Mouse (Mus musculus): ENCODE results near the gene Abhd6.

Gene Abhd6

GRCm38 (mm10) chr14:8002432-8003092 lies at the start of gene Abhd6:
TSS of gene Abhd6 (plus strand) at chr14:8002902.
- peak; percentile 94 to 95 for DNase-seq

GRCm38 (mm10) chr14:7954071-7954471 lies 48.6 kb upstream of the Abhd6 start:
- DNase-seq = no peak

DNA sequence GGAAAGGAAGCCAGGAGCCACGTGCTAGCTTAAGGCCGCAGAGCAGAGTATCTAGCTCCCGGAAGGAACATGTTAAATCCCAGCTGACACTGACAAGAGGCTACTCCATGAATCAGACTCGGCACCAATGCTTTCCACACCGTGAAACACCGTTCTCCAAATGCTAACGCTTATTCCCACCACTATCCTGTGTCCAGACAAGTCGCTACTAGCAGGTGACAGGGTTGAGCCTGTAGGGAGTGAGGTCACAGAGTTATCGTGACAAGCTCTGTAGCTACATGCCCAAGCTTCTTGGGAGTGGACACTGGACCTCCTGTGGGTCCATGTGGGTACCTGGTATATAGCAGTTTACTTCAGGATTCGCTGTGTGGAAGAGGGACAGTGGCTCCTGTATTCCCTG lies 46.3 kb upstream of the Abhd6 start:
- no peak for DNase-seq

GRCm38 (mm10) chr14:7957049-7957448 lies 45.7 kb upstream of the Abhd6 start, which contains the start of gene Gm45521:
TSS of gene Gm45521 (plus strand) at chr14:7957288.
- no peak for DNase-seq

GRCm38 (mm10) chr14:7960616-7961015 lies 42.1 kb upstream of the Abhd6 start:
- peak; percentile 57 to 73 for DNase-seq

GRCm38 (mm10) chr14:7961714-7962113 lies 41.0 kb upstream of the Abhd6 start:
- DNase-seq = no peak

DNA sequence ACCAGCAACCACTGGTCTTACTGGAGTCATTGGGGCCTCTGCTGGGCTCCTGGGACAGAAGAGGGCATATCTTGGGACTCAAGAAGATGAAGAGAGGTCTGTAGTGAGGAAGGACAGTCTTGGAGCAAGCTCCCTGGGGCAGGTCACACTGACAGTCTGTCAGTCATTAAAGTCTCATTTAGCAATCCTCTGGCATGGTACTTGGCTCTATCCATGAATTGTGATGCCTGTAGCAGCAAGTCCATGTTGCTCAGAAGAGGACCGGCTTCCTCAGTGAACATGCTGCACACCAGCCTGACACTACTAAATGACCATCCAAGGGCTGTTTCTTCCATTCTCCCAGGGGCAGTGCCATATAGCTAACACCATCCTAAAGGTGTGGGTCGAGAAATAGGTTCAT lies 40.1 kb upstream of the Abhd6 start:
- DNase-seq = no peak

DNA sequence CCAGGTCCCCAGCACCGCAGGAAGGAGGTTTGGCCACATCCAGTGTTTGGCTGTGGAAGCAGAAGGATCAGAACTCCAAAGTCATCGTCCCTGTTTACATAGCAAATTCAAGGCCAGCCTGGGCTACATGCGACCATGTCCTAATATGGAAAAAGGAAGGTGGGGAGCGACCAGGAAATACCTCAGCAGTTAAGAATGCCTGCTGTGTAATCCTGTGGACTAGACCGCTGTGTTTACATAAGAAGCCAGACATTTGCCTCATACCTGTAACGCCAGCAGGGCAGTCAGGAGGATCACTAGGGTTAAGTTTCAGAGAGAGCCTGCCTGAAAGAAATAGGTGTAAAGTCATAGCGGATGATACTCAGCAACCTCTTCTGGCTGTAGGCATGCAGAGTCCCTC lies 39.5 kb upstream of the Abhd6 start:
- DNase-seq = no peak

DNA sequence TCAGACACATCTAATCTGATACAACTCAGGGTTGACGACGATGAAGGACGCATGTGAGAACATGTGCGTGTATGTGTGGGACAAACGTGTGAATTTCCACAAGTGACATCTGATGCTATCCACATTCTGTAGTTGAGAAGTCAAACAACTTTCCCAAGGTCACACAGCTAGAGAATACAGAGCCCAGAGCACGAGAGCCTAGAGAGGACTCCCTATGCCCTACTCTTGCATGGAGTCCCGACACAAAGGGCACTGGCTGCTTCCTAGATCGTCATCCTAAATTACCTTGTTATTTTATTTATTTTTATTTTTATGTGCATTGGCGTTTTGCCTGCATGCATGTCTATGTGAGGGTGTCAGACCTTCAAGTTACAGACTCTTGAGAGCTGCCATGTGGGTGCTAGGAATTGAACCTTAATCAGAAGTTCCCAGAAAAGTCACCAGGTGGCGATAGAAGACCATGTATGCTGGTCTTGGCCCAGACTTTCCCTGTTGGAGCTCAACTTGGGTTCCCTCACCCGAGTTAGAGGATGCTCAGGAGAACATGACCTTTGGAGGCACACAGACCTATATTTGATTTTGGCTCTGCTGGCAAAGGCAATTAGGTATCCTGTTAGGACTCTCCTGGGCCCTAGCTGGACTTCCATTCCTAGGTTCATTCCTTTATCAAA lies 38.3 kb upstream of the Abhd6 start:
- DNase-seq = peak; percentile 62 to 82

GRCm38 (mm10) chr14:7971889-7972493 lies 30.7 kb upstream of the Abhd6 start:
- DNase-seq = no peak

DNA sequence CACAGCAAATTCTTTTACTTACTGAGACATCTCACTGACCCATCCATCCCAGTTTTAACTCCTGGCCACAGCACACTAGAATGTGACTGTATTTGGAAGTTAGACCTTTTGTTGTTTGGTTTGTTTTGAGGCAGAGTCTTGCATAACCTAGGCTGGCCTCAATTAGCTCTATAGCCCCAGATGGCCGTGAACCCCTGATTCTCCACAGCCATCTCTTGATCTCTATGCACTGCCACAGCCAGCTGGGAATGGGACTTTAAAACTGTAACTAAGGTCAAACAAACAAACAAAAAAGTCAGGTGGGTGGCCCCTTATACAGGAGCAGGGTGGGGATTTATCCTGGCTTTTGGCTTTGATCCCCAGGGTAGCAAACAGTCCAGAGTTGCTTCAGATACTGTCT lies 28.1 kb upstream of the Abhd6 start:
- no peak for DNase-seq

DNA sequence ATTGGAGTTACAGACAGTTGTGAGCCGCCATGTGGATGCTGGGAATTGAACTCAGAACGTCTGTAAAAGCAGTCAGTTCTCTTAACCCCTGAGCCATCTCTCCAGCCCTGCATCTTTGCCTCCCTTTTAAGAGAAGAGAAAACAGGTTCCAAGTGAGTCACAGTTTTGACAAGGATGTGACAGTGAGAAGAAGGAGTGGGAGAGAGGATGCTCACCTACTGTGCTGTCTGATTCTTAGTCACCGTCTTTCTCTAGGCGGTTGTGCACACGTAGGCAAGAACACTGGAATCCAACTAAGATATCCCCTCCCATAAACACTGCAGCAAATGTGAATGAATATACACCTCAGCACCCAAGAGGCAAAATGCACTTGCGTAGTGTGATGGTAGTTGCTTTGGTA lies 27.5 kb upstream of the Abhd6 start:
- no peak for DNase-seq

GRCm38 (mm10) chr14:7977471-7977870 lies 25.2 kb upstream of the Abhd6 start:
- no peak for DNase-seq

GRCm38 (mm10) chr14:7978183-7978582 lies 24.5 kb upstream of the Abhd6 start:
- no peak for DNase-seq

- DNase-seq = no peak
Measured at GRCm38 (mm10) chr14:7981226-7981625, 21.5 kb upstream of the Abhd6 start.

- DNase-seq = no peak
Measured at GRCm38 (mm10) chr14:7986913-7987312, 15.8 kb upstream of the Abhd6 start.

DNA sequence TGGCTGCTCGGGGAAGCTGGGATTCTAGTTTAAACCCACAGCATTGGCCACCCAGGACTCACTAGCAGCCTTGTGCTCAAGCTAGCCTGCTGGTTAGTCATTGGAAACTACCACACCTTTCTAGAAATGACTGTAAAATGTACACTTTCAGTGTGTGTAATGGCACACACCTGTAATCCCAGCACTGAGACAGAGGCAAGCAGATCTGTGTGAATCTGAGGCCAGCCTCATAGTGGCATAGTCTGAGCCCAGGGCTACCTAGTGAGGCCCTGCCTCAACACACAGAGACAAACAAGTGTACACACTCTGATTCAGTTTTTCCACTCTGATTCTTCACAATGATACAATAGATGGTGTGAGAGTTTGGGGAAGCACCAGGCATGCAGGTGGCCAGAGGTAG lies 13.3 kb upstream of the Abhd6 start:
- no peak for DNase-seq

DNA sequence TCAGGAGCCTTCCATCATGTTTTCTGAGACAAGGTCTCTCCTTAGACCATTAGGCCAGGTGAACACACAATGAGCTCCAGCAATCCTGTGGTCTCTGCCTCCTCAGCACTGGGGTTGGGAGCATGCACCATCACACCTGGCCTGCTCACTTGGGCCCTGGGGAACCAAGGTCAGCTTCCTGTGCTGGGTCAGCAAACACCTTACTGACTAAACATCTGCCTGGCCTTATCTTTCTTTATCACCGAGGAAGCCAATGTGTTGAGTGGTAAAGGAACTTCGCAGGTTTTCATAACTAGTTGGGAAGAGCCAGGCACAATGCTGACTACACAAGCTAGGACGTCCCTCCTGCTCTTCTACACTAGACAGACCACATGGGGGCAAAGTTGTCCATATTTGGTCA lies 12.7 kb upstream of the Abhd6 start:
- no peak for DNase-seq

GRCm38 (mm10) chr14:7991108-7991776 lies 11.5 kb upstream of the Abhd6 start:
- no peak for DNase-seq

DNA sequence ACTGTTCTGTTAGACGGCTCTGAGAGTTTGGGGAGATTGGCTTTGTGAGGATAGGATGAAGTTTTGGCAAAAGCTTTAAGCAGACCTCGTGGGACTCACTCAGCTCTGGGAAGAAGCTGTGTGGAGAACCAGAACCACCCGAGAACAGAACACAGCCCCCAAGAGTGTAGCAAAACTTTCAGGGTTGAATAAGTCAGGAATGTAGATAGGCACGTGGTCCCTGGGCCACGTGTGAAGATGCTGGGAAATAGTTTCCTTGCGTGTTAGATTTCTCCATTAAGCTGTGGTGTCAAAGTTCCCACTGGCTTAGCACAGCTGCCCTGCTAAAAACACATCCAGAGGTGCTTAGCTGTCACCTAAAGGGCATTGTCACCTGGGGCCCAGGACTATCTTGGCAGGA lies 10.5 kb upstream of the Abhd6 start:
- DNase-seq = no peak

DNA sequence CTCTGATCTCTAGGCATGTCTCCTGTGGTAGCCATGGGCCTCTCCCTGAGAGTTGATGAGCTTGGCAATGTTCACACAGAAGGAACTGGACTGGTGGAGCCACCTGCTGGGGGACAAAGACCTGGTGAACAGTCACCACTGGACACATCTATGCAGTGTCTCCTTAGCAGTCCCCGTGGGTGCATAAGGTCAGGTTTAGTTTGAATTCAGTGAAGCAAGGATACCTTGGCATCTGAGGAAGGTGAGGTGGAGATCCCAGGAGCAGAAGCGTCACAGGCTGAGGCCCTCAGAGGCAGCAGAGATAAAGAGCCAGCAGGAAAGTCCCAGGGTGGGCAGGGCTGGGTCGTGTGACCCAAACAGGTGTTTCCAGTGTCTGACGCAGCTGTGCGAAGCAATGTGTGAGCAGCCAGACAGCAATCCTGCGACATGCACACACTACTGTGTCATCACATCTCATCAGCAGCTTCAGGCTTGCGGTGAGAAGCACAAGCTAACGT lies 8.4 kb upstream of the Abhd6 start, which contains the start of gene Dnase1l3:
Gene Dnase1l3, minus strand, starts transcription at position 303 of the 497 bp plus-strand sequence.
- peak in 1 of 2 experiments; percentile 30 for DNase-seq

GRCm38 (mm10) chr14:7997255-7997696 lies 5.4 kb upstream of the Abhd6 start:
- peak; percentile 93 to 94 for DNase-seq

GRCm38 (mm10) chr14:7999030-7999429 lies 3.7 kb upstream of the Abhd6 start:
- DNase-seq = no peak

All from cerebellum, postnatal 25 days (tissue).